ENCODE assay signal across 20 mouse cellular contexts in the genomic region with DNA sequence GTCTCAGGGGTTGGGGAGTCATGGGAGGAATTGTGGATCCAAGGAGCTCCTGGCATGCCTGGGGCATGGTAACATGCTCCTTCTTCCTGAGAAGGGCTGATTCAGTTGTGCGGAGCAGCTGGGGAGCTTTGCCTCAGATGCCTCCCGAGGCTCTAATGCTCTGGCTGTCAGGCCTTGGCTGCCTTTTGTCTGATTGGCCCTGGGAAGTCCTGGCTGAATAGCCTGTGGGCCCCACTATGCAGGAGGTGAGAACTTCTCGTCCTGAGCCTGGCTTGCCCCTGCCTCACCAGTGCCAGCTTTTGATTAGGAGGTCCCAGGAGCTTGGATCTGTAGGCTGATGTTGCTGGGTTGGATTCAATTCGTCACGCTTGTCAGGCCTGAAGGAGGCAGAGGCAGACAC.
DNase-seq lines count a peak whose midpoint lies in the region; TF ChIP-seq lines count a peak whose summit lies in the region.
"Had no signal": no experiment of that assay in that cellular context is flagged by ENCODE, and none has a peak within 500 bp of the region (broad histone marks: within the 10 kb centered on the region; RNA-seq: fewer than 3 reads in every experiment).

No protein-coding gene starts in this region.

- H3K4me3 ChIP-seq in gastrocnemius, adult 2 months = no peak overlapping the region
- H3K4me3 ChIP-seq: hindbrain, embryonic 10.5 days; intestine, embryonic 15.5 days; midbrain, embryonic 15.5 days; neural tube, embryonic 12.5 days had no signal

- TF ChIP-seq CTCF in gastrocnemius, adult 2 months (IDR thresholded peaks at IDR 0.05) = no peak

- H3K27ac ChIP-seq in gastrocnemius, adult 2 months = no peak overlapping the region
- H3K27ac ChIP-seq: hindbrain, embryonic 10.5 days; intestine, embryonic 15.5 days; macrophage; midbrain, embryonic 15.5 days; neural tube, embryonic 12.5 days had no signal

- intact Hi-C loops in gastrocnemius, adult 2 months (cut with DNase I) = no loop called here
- intact Hi-C loops in heart, postnatal 36 days (cut with DNase I) = no loop called here

- DNase-seq in gastrocnemius, adult 18-20 months (ENCODE audit: low spot score) = peak; percentile 6
- DNase-seq in gastrocnemius, adult 2 months = no peak
- DNase-seq in NIH3T3 (ENCODE audit: low read depth) = peak; percentile 56
- peak; percentile 81 to 87 for DNase-seq in heart, adult 9 months (ENCODE audit: low spot score in 2 of 2)
- peak; percentile 64 for DNase-seq in heart, postnatal 36 days
- no peak for DNase-seq in thymus, postnatal 36 days
- DNase-seq in kidney, adult 11 months = no peak
- DNase-seq: adrenal gland, adult 2 months; cerebellum, adult 18-20 months; cerebellum, postnatal 36 days; embryo, embryonic 11 days; kidney, adult 9 months; kidney, postnatal 14 days; layer of hippocampus, postnatal 36 days; right cerebral cortex, postnatal 4 days had no signal

Comparison
In these comparisons a context has a peak if more than half of its experiments do, and no peak if none do; other contexts are left out.
1. DNase-seq: peak in gastrocnemius, adult 18-20 months (single experiment), NIH3T3 (single experiment), heart, adult 9 months (2 of 2) and heart, postnatal 36 days (2 of 2); none in gastrocnemius, adult 2 months (single experiment), thymus, postnatal 36 days (0 of 2) and kidney, adult 11 months (single experiment).